Mouse (Mus musculus) cerebellum, adult 2 months (tissue): Measurements from ENCODE around the gene Habp4.

Experiments
- CTCF ChIP-seq: fragments of 200-500 bp; IDR thresholded peaks from 2 replicates; pipeline ENCODE4 v1.5.1; 2011; ENCODE audit warnings: low read depth, mild to moderate bottlenecking, control low read depth, low read length, moderate library complexity, borderline replicate concordance; ENCODE audit not compliant: insufficient read depth
- POLR2A ChIP-seq: fragments of 200-500 bp; IDR thresholded peaks from 2 replicates; pipeline ENCODE4 v1.6.1; 2011; ENCODE audit warnings: low read length, control low read depth, borderline replicate concordance; ENCODE audit not compliant: insufficient read depth

GRCm38 (mm10) chr13:64163147-64163715, 1.6 kb downstream of the Habp4 start:
- TF ChIP-seq CTCF (no peak), POLR2A (no peak)
